Comparison of ENCODE assay signal across 9 mouse cellular contexts in genomic region chr14:121109116-121109504, GRCm38 (mm10).
DNase-seq lines count a peak whose midpoint lies in the region; ATAC-seq lines count a peak whose summit lies in the region.
"Had no signal": no experiment of that assay in that cellular context is flagged by ENCODE, and none has a peak within 500 bp of the region (broad histone marks: within the 10 kb centered on the region; RNA-seq: fewer than 3 reads in every experiment).

No protein-coding gene starts in this region.

- intact Hi-C loops in heart, postnatal 10 days (cut with DNase I): loop anchor here (5.0 kb wide), 1 partner anchor 72 kb away; the partner anchor contains the start of gene Farp1

- 54% methylated on average over 9 of the region's 9 CpGs for WGBS in liver, embryonic 12.5 days (ENCODE audit: insufficient replicate concordance)

- no peaks in the 10 kb centered on the region for H3K9me3 ChIP-seq in liver, embryonic 12.5 days (replicated peaks)

- DNase-seq in heart, adult 11 months: peak; percentile 81
- no peak for DNase-seq in heart, postnatal 10 days
- DNase-seq in testis, postnatal 10 days (ENCODE audit: low spot score): peak; percentile 32
- DNase-seq in testis, postnatal 14 days (ENCODE audit: low spot score): no peak
- no peak for DNase-seq in thymus, adult 18-20 months
- DNase-seq in thymus, postnatal 14 days: no peak
- no peak for DNase-seq in B cell, adult 2 months

- no peaks in the 10 kb centered on the region; the same call in 1 of the 2 replicates for H3K36me3 ChIP-seq in liver, embryonic 12.5 days

- H3K27ac ChIP-seq in liver, embryonic 12.5 days: no peak overlapping the region

- no peaks in the 10 kb centered on the region for H3K27me3 ChIP-seq in liver, embryonic 12.5 days (replicated peaks)
- H3K27me3 ChIP-seq: CH12.LX had no signal

- H3K4me1 ChIP-seq in liver, embryonic 12.5 days: peaks cover 25% of the 10 kb centered on the region

- no peak overlapping the region for H3K4me2 ChIP-seq in liver, embryonic 12.5 days

- ATAC-seq in liver, embryonic 12.5 days: peak; percentile 16; the same call in 1 of the 2 replicates

- no peak overlapping the region for H3K4me3 ChIP-seq in liver, embryonic 12.5 days

- H3K9ac ChIP-seq in liver, embryonic 12.5 days: no peak overlapping the region

Comparison
In these comparisons a context has a peak if more than half of its experiments do, and no peak if none do; other contexts are left out.
1. DNase-seq: peak in heart, adult 11 months (single experiment) and testis, postnatal 10 days (single experiment); none in heart, postnatal 10 days (0 of 2), testis, postnatal 14 days (single experiment), thymus, adult 18-20 months (0 of 2), thymus, postnatal 14 days (single experiment) and B cell, adult 2 months (0 of 2).